Comparison of ENCODE assay signal across 9 mouse cellular contexts in the genomic region with DNA sequence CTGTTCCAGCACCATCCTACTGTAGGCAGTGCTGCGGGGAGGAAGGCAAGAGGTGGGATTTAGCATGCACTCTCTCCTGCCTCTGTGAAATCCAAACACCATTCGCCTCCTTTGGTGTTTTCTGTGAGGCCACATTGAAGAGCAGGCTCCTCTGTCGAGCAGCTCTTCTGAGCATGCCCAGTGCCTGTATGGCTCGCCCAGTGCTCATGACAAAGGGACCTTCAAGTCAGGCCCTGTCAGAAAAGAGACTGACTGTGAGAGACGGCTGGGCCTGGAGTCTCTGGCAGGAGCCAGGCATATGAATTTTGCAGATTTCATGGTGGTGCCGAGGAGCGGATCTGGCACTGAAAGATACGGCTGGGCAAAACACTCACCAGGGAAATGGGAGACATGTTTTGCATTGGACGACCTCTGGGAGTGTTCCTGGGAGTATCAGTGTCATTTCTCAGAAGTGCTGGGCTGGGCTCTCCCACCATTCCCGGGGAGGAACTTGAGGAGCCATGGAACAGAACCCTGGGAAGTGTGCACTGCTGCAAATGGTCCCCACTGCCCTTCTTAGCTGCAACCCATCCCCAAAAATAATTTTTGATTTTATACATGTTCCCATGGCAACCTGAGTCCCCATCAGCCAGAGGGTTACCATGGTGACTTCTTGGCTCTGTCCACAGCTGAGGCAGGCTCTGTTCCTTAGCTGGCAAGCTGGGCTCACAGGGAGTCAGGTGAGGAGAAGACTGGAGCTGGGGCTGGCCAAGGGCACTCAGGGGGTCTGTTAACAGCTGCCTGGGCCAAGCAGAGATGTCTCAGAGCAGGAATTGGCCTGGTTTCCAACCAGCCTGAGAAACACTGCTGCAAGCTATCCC. TPM values are rescaled to one million over a fixed set of nuclear protein-coding genes. Genes with fewer than 3 reads are reported as not detected.
DNase-seq lines count a peak whose midpoint lies in the region; ATAC-seq and TF ChIP-seq lines count a peak whose summit lies in the region.
"Had no signal": no experiment of that assay in that cellular context is flagged by ENCODE, and none has a peak within 500 bp of the region (broad histone marks: within the 10 kb centered on the region; RNA-seq: fewer than 3 reads in every experiment).

No protein-coding gene starts in this region.

- H3K4me2 ChIP-seq in heart, embryonic 13.5 days: no peak overlapping the region
- H3K4me2 ChIP-seq in hindbrain, embryonic 16.5 days (ENCODE audit: low read length): peak overlapping the region; percentile 2; the same call in 1 of the 2 replicates
- no peak overlapping the region for H3K4me2 ChIP-seq in neural tube, embryonic 13.5 days

- 0 out of 2 replicates have a peak overlapping the region, but pooled peaks have one; percentile 37 for H3K9ac ChIP-seq in heart, embryonic 13.5 days
- 0 out of 2 replicates have a peak overlapping the region, but pooled peaks have one; percentile 33 for H3K9ac ChIP-seq in hindbrain, embryonic 16.5 days (ENCODE audit: low read depth, low read length)
- H3K9ac ChIP-seq in neural tube, embryonic 13.5 days: peak overlapping the region; percentile 31; the same call in 1 of the 2 replicates

- H3K4me1 ChIP-seq in heart, embryonic 13.5 days: peaks cover 65% of the 10 kb centered on the region
- peaks cover 60% of the 10 kb centered on the region for H3K4me1 ChIP-seq in hindbrain, embryonic 16.5 days (ENCODE audit: control insufficient read depth, insufficient read depth, low read depth, low read length)
- peaks cover 73% of the 10 kb centered on the region for H3K4me1 ChIP-seq in neural tube, embryonic 13.5 days (replicated peaks)

- TF ChIP-seq POLR2A in brain, embryonic 14.5 days (IDR thresholded peaks at IDR 0.05; ENCODE audit: borderline replicate concordance, extremely low read depth, insufficient read depth, insufficient read length, poor library complexity, severe bottlenecking): no peak

- TF ChIP-seq CTCF in brain, embryonic 14.5 days (IDR thresholded peaks at IDR 0.05; ENCODE audit: borderline replicate concordance, extremely low read depth, insufficient read depth, insufficient read length): no peak

- H3K27me3 ChIP-seq in heart, embryonic 13.5 days (replicated peaks): no peaks in the 10 kb centered on the region
- H3K27me3 ChIP-seq in hindbrain, embryonic 16.5 days (replicated peaks; ENCODE audit: control insufficient read depth, insufficient read depth, low read length): no peaks in the 10 kb centered on the region
- no peaks in the 10 kb centered on the region for H3K27me3 ChIP-seq in neural tube, embryonic 13.5 days

- 0 out of 2 replicates have a peak overlapping the region, but pooled peaks have one; percentile 10 for H3K27ac ChIP-seq in heart, embryonic 13.5 days (replicated peaks)
- H3K27ac ChIP-seq in hindbrain, embryonic 16.5 days (ENCODE audit: low read depth, low read length): peak overlapping the region; percentile 61
- peak overlapping the region; percentile 78 for H3K27ac ChIP-seq in neural tube, embryonic 13.5 days (replicated peaks)

- no peak for ATAC-seq in heart, embryonic 13.5 days (ENCODE audit: extremely low read depth, insufficient number of reproducible peaks, low FRiP score, low TSS enrichment)
- peak; percentile 72 for ATAC-seq in hindbrain, embryonic 16.5 days
- ATAC-seq in neural tube, embryonic 13.5 days (ENCODE audit: low read depth): peak; percentile 59; the same call in 1 of the 2 replicates

- WGBS in heart, embryonic 13.5 days: 52% methylated on average over 10 of the region's 10 CpGs
- WGBS in hindbrain, embryonic 16.5 days: 14% methylated on average over 10 of the region's 10 CpGs
- WGBS in neural tube, embryonic 13.5 days: 31% methylated on average over 10 of the region's 10 CpGs

- intact Hi-C loops in heart, postnatal 25 days (cut with DNase I): no loop called here

- H3K4me3 ChIP-seq in heart, embryonic 13.5 days: no peak overlapping the region
- H3K4me3 ChIP-seq in hindbrain, embryonic 16.5 days (ENCODE audit: low read length): no peak overlapping the region
- no peak overlapping the region for H3K4me3 ChIP-seq in neural tube, embryonic 13.5 days

- H3K9me3 ChIP-seq in heart, embryonic 13.5 days: no peaks in the 10 kb centered on the region
- no peaks in the 10 kb centered on the region for H3K9me3 ChIP-seq in hindbrain, embryonic 16.5 days (ENCODE audit: control insufficient read depth, low read length)
- H3K9me3 ChIP-seq in neural tube, embryonic 13.5 days: no peaks in the 10 kb centered on the region

- peaks cover 17% of the 10 kb centered on the region; the same call in 1 of the 2 replicates for H3K36me3 ChIP-seq in heart, embryonic 13.5 days
- no peaks in the 10 kb centered on the region for H3K36me3 ChIP-seq in hindbrain, embryonic 16.5 days (ENCODE audit: control insufficient read depth, insufficient read depth, low read length)
- 0 out of 2 replicates have a peak, but pooled peaks cover 3% of the 10 kb centered on the region for H3K36me3 ChIP-seq in neural tube, embryonic 13.5 days

- DNase-seq in heart, postnatal 25 days (ENCODE audit: low spot score): no peak
- DNase-seq in brain, embryonic 14.5 days (ENCODE audit: low read depth): peak; percentile 82
- DNase-seq in spleen, postnatal 4 days (ENCODE audit: low spot score in 2 of 2): no peak
- DNase-seq in kidney, postnatal 25 days: no peak
- DNase-seq in T-cell, adult 2 months (ENCODE audit: low spot score): no peak
- DNase-seq: cerebellum, postnatal 25 days had no signal

RNA-seq across cellular contexts. Expression of a gene that starts 42.2 kb away (rescaled TPM):
- polyA plus RNA-seq in heart, embryonic 13.5 days (2015; fragmentation: Nextera tagmentation; extraction: Ambion mirVana): 24.6 and 25.6 TPM in 2 replicates
- 10 to 100 TPM; 19.6 to 19.8 TPM for total RNA-seq in heart, postnatal 25 days (2021)
- 54.0 and 92.9 TPM in 2 replicates for polyA plus RNA-seq in brain, embryonic 14.5 days (2012; rRNA removed)
- polyA plus RNA-seq in hindbrain, embryonic 16.5 days (2015; fragmentation: Nextera tagmentation; extraction: Ambion mirVana): 48.8 and 50.1 TPM in 2 replicates
- 34.9 and 38.6 TPM in 2 replicates for polyA plus RNA-seq in neural tube, embryonic 13.5 days (2015; fragmentation: Nextera tagmentation; extraction: Ambion mirVana)

Comparison
In these comparisons a context has a peak if more than half of its experiments do, and no peak if none do; other contexts are left out.
1. H3K27ac ChIP-seq: peak in every context shown above with its lines; median percentile 78 in neural tube, embryonic 13.5 days; 61 in hindbrain, embryonic 16.5 days; 10 in heart, embryonic 13.5 days.